Mouse (Mus musculus): ENCODE measurements around the gene Dnajb11.

GRCm38 (mm10) chr16:22899346-22899745 lies 41.7 kb downstream of the Dnajb11 start:
- TF ChIP-seq CTCF (IDR thresholded peaks at IDR 0.05; ENCODE audit: low read depth, low read length) = no peak
- no peak for TF ChIP-seq POLR2A (IDR thresholded peaks at IDR 0.05; ENCODE audit: insufficient read depth, low read length)
